Mouse (Mus musculus): ENCODE data around the gene Dusp7. TPM values are rescaled to one million over a fixed set of nuclear protein-coding genes. Genes with fewer than 3 reads are reported as not detected.

Gene Dusp7
- polyA plus RNA-seq, 1 experiment from 2014 or later, result 13.2 TPM

DNA sequence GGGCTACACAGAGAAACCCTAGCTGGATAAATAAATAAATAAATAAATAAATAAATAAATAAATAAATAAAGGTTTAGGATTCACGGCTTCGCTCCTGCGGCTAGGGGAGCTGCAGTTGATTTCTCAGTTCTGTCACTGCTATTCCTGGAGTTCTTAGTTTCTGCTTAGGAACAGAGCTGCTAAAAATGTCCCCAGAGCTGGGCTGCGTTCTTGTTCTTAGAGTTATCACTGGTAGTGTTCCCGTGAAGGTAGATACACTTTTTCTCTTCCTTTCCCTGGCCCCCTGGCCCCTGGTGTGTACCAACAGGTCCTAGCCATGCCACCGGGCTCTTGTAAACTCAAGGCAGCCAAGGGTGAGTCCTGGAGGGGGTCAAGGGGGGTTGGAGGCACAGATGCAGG lies 48.4 kb downstream of the Dusp7 start:
- no peak overlapping the region for H3K27ac ChIP-seq (ENCODE audit: low read length)
- H3K36me3 ChIP-seq (ENCODE audit: control insufficient read depth, insufficient read depth, low read length), result no peaks in the 10 kb centered on the region
- no peak overlapping the region for H3K4me3 ChIP-seq (ENCODE audit: low read depth, low read length)
- 87% methylated on average over 6 of the region's 6 CpGs for WGBS
- peaks cover 28% of the 10 kb centered on the region for H3K4me1 ChIP-seq (ENCODE audit: control insufficient read depth, insufficient read depth, low read length)
- H3K9me3 ChIP-seq (replicated peaks; ENCODE audit: control insufficient read depth, low read length, poor library complexity, severe bottlenecking), result no peaks in the 10 kb centered on the region
- H3K9ac ChIP-seq (ENCODE audit: low read depth, low read length), result no peak overlapping the region
- no peak overlapping the region for H3K4me2 ChIP-seq (ENCODE audit: low read length)
- H3K27me3 ChIP-seq (ENCODE audit: control insufficient read depth, insufficient read depth, low read depth, low read length), result no peaks in the 10 kb centered on the region; the same call in 1 of the 2 replicates
- no peak for ATAC-seq

DNA sequence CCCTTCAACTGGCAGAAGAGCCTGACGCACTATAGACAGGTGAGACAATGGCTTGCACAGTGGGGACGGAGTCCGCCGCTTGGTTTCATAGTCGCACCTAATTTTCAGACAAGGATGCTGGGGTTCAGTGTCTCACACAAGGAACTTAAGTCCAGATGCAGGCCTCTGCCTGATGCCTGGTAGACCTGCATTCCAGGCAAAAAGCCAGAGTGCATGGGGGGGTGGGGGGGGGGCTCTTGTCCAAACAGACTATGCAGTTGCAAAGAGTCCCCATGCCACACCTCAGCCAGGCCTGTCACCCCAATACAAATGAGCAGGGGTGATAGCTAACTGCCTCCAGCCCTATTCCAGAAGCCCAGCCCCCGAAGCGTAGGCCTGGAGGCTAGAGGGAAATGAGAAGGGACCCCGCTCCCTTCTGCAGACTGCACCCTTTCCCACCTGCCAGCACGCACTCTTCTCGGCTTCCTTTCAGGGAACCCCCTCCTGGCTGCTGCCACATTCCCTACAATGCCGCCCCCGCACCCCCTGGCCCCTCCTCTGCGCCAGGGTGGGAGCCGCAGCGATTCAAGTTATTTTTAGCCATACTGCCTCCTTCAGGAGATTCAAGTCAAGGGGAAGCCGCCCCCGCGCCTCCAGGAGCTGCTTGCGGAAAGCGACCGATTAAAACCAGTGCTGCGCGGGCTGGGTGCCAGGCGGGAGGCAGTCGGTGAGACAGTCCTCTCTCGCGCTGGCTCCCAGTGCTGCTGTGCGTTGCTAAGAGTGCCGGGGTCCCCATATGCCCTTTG lies 49.6 kb downstream of the Dusp7 start:
- H3K27ac ChIP-seq (ENCODE audit: low read length), result peak overlapping the region; percentile 65

DNA sequence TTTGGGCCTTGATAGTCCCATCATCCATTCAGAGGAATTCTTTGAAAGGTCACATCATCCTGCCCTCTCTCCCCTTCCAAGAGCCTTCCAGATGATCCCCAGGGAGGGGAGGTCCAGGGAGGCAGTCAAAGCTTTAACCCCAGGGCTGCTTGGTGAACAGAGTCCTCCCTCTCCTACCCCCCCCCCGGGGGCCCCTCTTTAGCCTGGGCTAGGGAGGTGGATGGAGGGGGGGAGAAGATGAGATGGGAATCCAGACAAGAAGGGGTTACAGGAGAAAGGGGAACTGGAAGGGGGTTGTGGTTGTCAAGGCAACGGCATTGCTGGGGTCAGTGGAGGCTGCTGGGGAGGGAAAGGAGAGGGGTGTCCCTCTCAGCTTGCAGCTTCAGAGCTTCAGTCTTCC lies 52.2 kb downstream of the Dusp7 start:
- H3K27ac ChIP-seq (ENCODE audit: low read length), result peak overlapping the region; percentile 66; the same call in 1 of the 2 replicates
- WGBS, result 0% methylated on average over 2 of the region's 2 CpGs
- peak; percentile 25; the same call in 1 of the 2 replicates for ATAC-seq
- no peaks in the 10 kb centered on the region for H3K36me3 ChIP-seq (ENCODE audit: control insufficient read depth, insufficient read depth, low read length)
- H3K4me2 ChIP-seq (ENCODE audit: low read length), result peak overlapping the region; percentile 41
- no peak overlapping the region for H3K4me3 ChIP-seq (ENCODE audit: low read depth, low read length)
- H3K9ac ChIP-seq (ENCODE audit: low read depth, low read length), result peak overlapping the region; percentile 57; the same call in 1 of the 2 replicates
- H3K9me3 ChIP-seq (replicated peaks; ENCODE audit: control insufficient read depth, low read length, poor library complexity, severe bottlenecking), result no peaks in the 10 kb centered on the region
- H3K27me3 ChIP-seq (ENCODE audit: control insufficient read depth, insufficient read depth, low read depth, low read length), result no peaks in the 10 kb centered on the region; the same call in 1 of the 2 replicates
- peaks cover 30% of the 10 kb centered on the region for H3K4me1 ChIP-seq (ENCODE audit: control insufficient read depth, insufficient read depth, low read length)

More for the DNA sequence above, 49.6 kb downstream of the Dusp7 start:
- Histone ChIP-seq H3K4me2 (ENCODE audit: low read length) (peak overlapping the region; percentile 71), H3K9ac (ENCODE audit: low read depth, low read length) (peak overlapping the region; percentile 62), H3K4me3 (ENCODE audit: low read depth, low read length) (peak overlapping the region; percentile 26), H3K4me1 (ENCODE audit: control insufficient read depth, insufficient read depth, low read length) (peaks cover 30% of the 10 kb centered on the region), H3K36me3 (ENCODE audit: control insufficient read depth, insufficient read depth, low read length) (no peaks in the 10 kb centered on the region), H3K9me3 (replicated peaks; ENCODE audit: control insufficient read depth, low read length, poor library complexity, severe bottlenecking) (no peaks in the 10 kb centered on the region), H3K27me3 (ENCODE audit: control insufficient read depth, insufficient read depth, low read depth, low read length) (no peaks in the 10 kb centered on the region; the same call in 1 of the 2 replicates)
- 14% methylated on average over 29 of the region's 29 CpGs for WGBS
- ATAC-seq, result peak; percentile 64

DNA sequence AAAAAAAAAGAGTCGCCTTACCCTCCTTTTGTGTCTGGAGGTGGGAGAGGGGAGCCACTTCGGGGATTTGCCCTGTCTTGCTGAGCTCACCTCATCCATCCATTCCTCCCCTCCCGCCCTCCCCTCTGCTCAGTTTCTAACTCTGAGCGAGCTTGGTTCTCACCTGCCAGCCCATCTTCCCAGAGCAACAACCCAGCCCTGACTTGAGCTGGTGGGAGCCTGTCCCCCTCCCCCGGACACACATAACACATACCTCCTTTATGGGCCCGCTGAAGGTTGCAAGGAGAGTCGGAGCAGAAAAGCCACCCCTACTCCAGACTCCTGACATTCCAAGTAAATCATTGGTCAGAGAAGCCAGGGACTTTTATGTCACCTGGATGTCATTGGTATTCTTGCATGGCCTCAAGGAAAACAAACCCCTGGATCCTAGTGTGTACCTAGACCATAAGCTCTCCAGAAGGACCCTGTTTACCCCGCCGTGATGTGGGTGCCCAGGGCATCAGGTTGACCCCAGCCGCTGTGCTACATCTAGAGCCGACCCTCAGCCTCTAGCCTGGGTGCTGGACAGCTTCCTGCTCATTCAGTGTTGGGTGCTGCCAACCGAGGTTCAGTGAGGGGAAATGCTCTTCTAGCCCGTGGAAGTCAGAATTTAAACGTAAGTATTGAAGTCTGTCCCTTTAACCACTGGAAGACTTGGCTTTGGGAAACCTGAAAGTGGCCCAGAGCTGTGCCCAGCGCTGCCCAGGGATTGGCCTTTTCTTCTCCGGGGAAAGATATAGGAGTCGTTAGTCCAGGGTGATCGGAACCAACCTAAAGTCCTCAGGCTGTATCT lies 52.8 kb downstream of the Dusp7 start:
- H3K4me2 ChIP-seq (ENCODE audit: low read length), result peak overlapping the region; percentile 41
- peak; percentile 52 for ATAC-seq
- peak overlapping the region; percentile 8; the same call in 1 of the 2 replicates for H3K4me3 ChIP-seq (ENCODE audit: low read depth, low read length)
- H3K9me3 ChIP-seq (replicated peaks; ENCODE audit: control insufficient read depth, low read length, poor library complexity, severe bottlenecking), result no peaks in the 10 kb centered on the region
- H3K9ac ChIP-seq (ENCODE audit: low read depth, low read length), result peak overlapping the region; percentile 57; the same call in 1 of the 2 replicates
- peaks cover 30% of the 10 kb centered on the region for H3K4me1 ChIP-seq (ENCODE audit: control insufficient read depth, insufficient read depth, low read length)
- H3K27ac ChIP-seq (ENCODE audit: low read length), result peak overlapping the region; percentile 6
- H3K27me3 ChIP-seq (ENCODE audit: control insufficient read depth, insufficient read depth, low read depth, low read length), result no peaks in the 10 kb centered on the region; the same call in 1 of the 2 replicates
- WGBS, result 8% methylated on average over 17 of the region's 18 CpGs
- H3K36me3 ChIP-seq (ENCODE audit: control insufficient read depth, insufficient read depth, low read length), result no peaks in the 10 kb centered on the region

DNA sequence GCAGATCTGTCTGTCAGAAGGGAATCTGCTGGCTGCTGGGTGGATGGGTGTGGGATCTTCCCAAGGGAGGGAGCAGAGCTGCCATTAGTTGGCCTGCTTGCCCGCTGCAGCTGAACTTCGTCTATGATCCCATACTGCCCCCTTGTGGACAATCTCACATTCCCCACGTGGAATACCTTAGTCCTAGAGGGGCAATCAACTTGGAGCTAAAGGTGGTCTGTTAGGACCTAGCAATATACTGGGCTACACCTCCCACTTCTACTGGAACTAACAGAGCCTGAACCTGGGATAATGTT lies 53.4 kb downstream of the Dusp7 start:
- Histone ChIP-seq H3K4me2 (ENCODE audit: low read length) (peak overlapping the region; percentile 41), H3K4me3 (ENCODE audit: low read depth, low read length) (peak overlapping the region; percentile 8; the same call in 1 of the 2 replicates), H3K27me3 (ENCODE audit: control insufficient read depth, insufficient read depth, low read depth, low read length) (no peaks in the 10 kb centered on the region; the same call in 1 of the 2 replicates), H3K36me3 (ENCODE audit: control insufficient read depth, insufficient read depth, low read length) (no peaks in the 10 kb centered on the region), H3K4me1 (ENCODE audit: control insufficient read depth, insufficient read depth, low read length) (peaks cover 30% of the 10 kb centered on the region), H3K9ac (ENCODE audit: low read depth, low read length) (no peak overlapping the region), H3K27ac (ENCODE audit: low read length) (peak overlapping the region; percentile 6; the same call in 1 of the 2 replicates), H3K9me3 (replicated peaks; ENCODE audit: control insufficient read depth, low read length, poor library complexity, severe bottlenecking) (no peaks in the 10 kb centered on the region)
- ATAC-seq, result peak; percentile 75
- WGBS, result 0% methylated on average over 3 of the region's 3 CpGs

Other genes starting within 250 kb of the Dusp7 start
- 3.5 and 3.9 TPM in 2 replicates for gene Glyctk, start 210.5 kb upstream of the Dusp7 start, polyA plus RNA-seq (2015; fragmentation: Nextera tagmentation; extraction: Ambion mirVana)
- gene Wdr82, start 197.7 kb upstream of the Dusp7 start, polyA plus RNA-seq (2015; fragmentation: Nextera tagmentation; extraction: Ambion mirVana), result 35.5 and 35.9 TPM in 2 replicates
- 16.6 and 16.7 TPM in 2 replicates for gene Ppm1m, start 168.9 kb upstream of the Dusp7 start, polyA plus RNA-seq (2015; fragmentation: Nextera tagmentation; extraction: Ambion mirVana)
- gene Twf2, start 165.5 kb upstream of the Dusp7 start, polyA plus RNA-seq (2015; fragmentation: Nextera tagmentation; extraction: Ambion mirVana), result 49.5 and 52.1 TPM in 2 replicates
- not detected in 2 replicates for gene Tlr9, start 146.0 kb upstream of the Dusp7 start, polyA plus RNA-seq (2015; fragmentation: Nextera tagmentation; extraction: Ambion mirVana)
- gene Alas1, start 120.0 kb upstream of the Dusp7 start, polyA plus RNA-seq (2015; fragmentation: Nextera tagmentation; extraction: Ambion mirVana), result 108 and 112 TPM in 2 replicates
- 8.0 and 9.0 TPM in 2 replicates for gene Poc1a, start 87.6 kb upstream of the Dusp7 start, polyA plus RNA-seq (2015; fragmentation: Nextera tagmentation; extraction: Ambion mirVana)
- 551 and 555 TPM in 2 replicates for gene Rpl29, start 60.8 kb downstream of the Dusp7 start, polyA plus RNA-seq (2015; fragmentation: Nextera tagmentation; extraction: Ambion mirVana)
- gene Acy1, start 69.7 kb downstream of the Dusp7 start, polyA plus RNA-seq (2015; fragmentation: Nextera tagmentation; extraction: Ambion mirVana), result 19.8 and 21.6 TPM in 2 replicates
- 8.8 and 10.6 TPM in 2 replicates for gene Abhd14b, start 78.8 kb downstream of the Dusp7 start, polyA plus RNA-seq (2015; fragmentation: Nextera tagmentation; extraction: Ambion mirVana)
- 71.9 and 82.0 TPM in 2 replicates for gene Abhd14a, start 79.0 kb downstream of the Dusp7 start, polyA plus RNA-seq (2015; fragmentation: Nextera tagmentation; extraction: Ambion mirVana)
- gene Pcbp4, start 84.7 kb downstream of the Dusp7 start, polyA plus RNA-seq (2015; fragmentation: Nextera tagmentation; extraction: Ambion mirVana), result 242 and 262 TPM in 2 replicates
- 0.78 and 0.98 TPM in 2 replicates for gene Gpr62, start 97.3 kb downstream of the Dusp7 start, polyA plus RNA-seq (2015; fragmentation: Nextera tagmentation; extraction: Ambion mirVana)
- gene Rrp9, start 107.3 kb downstream of the Dusp7 start, polyA plus RNA-seq (2015; fragmentation: Nextera tagmentation; extraction: Ambion mirVana), result 48.3 and 48.5 TPM in 2 replicates
- 0.73 and 0.89 TPM in 2 replicates for gene Parp3, start 108.3 kb downstream of the Dusp7 start, polyA plus RNA-seq (2015; fragmentation: Nextera tagmentation; extraction: Ambion mirVana)
- gene Iqcf1, start 131.3 kb downstream of the Dusp7 start, polyA plus RNA-seq (2015; fragmentation: Nextera tagmentation; extraction: Ambion mirVana), result not detected in 2 replicates
- not detected in 2 replicates for gene Iqcf5, start 145.9 kb downstream of the Dusp7 start, polyA plus RNA-seq (2015; fragmentation: Nextera tagmentation; extraction: Ambion mirVana)
- gene Iqcf3, start 193.0 kb downstream of the Dusp7 start, polyA plus RNA-seq (2015; fragmentation: Nextera tagmentation; extraction: Ambion mirVana), result not detected in 2 replicates
- not detected in 2 replicates for gene Iqcf4, start 202.4 kb downstream of the Dusp7 start, polyA plus RNA-seq (2015; fragmentation: Nextera tagmentation; extraction: Ambion mirVana)